Mouse (Mus musculus) right cerebral cortex, postnatal 4 days (tissue): ENCODE data around the gene Asb8.

Experiments
- DNase-seq: peaks from one replicate; pipeline ENCODE4 v3.0.0-alpha.2; 2022

Gene Asb8

DNA sequence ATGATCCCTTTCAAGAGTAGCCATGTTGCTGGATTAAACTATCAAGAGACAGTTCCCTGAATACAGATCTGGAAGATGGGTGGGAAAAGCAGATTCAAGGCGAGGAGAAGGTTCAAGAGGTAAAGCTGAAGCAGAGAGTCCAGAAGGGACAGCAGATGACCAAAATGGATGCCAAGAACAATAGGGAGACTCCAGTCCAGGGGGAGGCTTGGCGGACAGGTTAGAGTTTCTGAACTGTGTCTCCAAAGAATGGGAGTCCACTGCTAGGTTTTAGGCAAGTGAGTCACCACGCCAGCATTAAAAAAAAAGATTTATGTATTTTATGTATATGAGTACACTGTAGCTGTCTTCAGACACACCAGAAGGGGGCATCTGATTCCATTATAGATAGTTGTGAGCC, 10.8 kb downstream of the Asb8 start:
- no peak for DNase-seq

GRCm38 (mm10) chr15:98154146-98154545, 11.3 kb downstream of the Asb8 start:
- DNase-seq, result no peak

DNA sequence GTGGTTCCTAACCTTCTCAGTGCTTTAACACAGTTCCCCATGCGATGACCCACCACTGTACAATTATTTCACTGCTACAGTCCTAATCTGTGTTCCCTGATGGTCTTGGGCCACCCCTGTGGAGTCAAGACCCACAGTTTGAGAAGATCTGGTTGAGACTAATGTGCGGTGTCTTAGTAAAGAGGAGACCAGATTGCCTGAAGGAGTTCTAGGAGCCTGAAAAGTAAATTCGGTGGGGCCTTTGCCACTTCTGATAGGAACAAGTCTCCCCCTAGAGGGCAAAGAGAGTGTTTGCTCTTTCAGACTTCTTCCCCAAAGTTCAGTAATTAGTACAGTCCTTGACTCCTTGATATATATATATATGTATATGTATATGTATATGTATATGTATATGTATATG, 11.8 kb downstream of the Asb8 start:
- DNase-seq, result no peak

DNA sequence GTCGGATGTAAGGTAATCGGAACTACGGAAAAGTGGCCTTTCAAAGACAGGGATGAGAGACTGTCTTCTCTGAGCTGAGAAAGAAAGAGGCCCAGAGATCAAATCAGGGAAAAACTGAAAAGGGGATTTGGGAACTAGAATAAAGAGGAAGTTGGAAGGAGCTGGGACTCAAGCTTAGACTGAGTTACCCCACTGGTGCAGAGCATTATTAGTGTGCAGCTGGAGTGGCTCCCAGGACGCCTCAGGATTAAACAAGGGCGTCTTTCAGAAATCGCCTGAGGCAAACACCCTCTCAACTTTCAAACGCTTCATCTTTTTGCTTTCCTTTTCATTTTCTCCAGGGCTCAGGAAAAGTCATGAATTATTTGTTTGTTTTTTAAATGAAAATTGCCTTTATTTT, 12.5 kb downstream of the Asb8 start:
- DNase-seq, result no peak

DNA sequence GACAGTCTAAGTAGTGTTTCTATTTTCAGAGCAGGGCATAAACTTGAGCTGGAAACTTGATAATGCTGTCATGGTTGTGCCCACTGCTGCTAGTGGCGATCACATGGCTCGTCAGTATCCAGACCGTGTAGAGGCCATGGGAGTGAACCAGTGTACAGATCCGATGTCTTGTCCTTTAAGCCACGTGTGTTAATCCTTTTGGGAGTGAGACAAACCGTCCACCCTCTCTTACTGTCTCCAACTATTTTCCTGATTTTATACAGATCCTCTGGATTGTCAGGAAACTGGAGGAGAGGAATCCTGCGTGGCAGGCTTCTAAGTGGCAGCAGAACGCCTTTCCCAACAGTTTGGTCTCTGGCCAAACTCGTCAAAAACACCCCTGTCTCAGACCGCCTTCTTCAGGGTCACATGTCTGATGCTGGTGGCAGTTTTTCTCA, 16.2 kb downstream of the Asb8 start:
- no peak for DNase-seq

DNA sequence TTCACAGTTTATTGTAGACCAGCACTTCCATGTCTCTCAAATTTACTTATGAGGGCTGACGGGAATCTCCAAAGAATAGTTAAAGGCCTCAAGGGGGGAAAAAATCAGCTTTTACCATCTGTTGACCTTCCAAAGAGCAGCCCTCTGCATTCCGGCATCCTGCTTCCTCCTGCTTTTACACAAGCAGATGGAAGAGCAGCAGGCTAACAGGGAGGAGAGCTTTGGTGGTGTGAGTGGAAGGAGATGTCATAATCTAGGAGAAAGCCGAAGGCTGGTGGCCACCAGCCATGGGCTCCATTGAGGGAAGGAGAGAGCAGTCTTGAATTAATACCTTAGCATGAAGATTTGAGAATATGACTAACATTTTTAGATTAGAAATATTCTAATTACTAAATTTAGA, 17.1 kb downstream of the Asb8 start:
- DNase-seq, result no peak

- peak; percentile 96 for DNase-seq
Measured at GRCm38 (mm10) chr15:98145559-98146181, 19.8 kb downstream of the Asb8 start.

GRCm38 (mm10) chr15:98144861-98145507, 20.4 kb downstream of the Asb8 start:
- no peak for DNase-seq

DNA sequence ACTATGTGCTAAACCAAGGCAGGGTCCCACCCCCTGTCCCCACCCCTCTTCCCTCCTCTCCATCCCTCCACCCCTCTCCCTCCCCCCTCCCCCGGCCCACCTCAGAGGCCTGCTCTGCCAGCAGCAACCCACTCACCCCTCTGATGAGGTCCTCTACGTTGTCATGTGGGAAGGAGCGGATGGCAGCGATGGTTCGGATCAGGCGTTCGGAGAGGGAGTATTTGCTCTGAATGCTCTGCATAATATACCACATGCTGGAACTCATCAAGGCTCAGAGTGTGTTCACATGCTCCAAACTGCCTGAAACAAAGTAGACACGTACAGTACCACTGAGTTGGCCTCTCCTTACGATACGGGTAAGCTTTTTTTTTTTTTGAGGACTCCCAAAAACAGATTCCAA, 22.9 kb downstream of the Asb8 start:
- no peak for DNase-seq

- DNase-seq, result no peak
Measured at GRCm38 (mm10) chr15:98140809-98141208, 24.6 kb downstream of the Asb8 start.

- DNase-seq, result no peak
Measured at GRCm38 (mm10) chr15:98139763-98140162, 25.7 kb downstream of the Asb8 start.

GRCm38 (mm10) chr15:98136871-98137270, 28.6 kb downstream of the Asb8 start:
- DNase-seq, result no peak

- no peak for DNase-seq
Measured at GRCm38 (mm10) chr15:98135671-98136070, 29.8 kb downstream of the Asb8 start.

DNA sequence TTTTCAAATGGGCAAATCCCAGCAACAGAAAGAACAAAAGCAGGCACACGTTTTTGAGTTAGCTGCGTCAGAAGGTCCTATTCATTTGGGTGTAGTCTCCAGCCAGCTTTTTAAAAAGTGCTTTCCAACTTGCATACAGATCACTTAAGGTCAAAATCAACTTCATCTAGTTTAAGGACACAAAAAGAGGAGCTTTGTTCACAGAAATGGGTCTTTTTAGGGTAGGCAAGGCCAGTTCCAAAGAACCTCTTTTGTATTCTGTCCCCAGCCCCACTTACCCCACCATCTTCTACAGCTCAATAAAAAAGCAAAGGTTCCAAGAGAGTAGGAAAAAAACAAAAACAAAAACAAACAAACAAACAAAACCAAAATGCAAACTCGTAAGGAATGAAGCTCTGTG, 30.8 kb downstream of the Asb8 start:
- no peak for DNase-seq

- DNase-seq, result no peak
Measured at GRCm38 (mm10) chr15:98134034-98134433, 31.4 kb downstream of the Asb8 start.

- DNase-seq, result no peak
Measured at GRCm38 (mm10) chr15:98133471-98133870, 32.0 kb downstream of the Asb8 start.

DNA sequence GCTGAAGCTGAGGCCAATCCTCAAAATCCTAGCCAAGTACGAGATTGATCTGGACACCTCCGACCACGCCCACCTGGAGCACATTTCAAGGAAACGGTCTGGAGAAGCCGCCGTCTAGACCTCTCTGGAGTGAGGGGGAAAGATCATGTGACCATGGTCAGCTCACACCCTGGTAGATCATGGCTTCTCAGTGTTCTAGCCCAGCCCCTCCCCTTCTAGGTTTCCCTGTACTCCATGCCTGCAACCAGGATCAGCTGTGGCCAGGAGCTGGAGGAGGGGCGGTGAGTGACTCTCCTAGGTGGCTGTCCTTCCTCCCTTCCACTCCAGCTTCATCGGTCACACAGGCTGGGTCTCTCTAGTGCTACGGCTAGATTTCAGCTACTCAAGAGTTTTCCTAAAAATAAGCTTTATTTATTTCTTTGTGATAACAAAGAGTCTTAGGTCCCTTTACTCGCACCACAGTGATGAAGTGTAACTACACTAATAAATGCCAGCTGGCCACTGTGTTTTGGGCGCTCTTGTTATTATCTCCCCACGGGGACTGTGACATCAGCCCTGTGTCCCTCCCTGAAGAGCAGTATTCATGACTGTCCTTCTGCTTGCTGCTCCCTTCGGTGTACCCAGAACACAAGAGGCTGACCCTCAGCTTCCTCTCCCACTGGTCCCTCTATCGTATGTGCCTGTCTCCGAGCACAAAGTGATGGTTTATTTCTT, 33.3 kb downstream of the Asb8 start:
- DNase-seq, result no peak

GRCm38 (mm10) chr15:98131451-98131850, 34.0 kb downstream of the Asb8 start:
- no peak for DNase-seq

DNA sequence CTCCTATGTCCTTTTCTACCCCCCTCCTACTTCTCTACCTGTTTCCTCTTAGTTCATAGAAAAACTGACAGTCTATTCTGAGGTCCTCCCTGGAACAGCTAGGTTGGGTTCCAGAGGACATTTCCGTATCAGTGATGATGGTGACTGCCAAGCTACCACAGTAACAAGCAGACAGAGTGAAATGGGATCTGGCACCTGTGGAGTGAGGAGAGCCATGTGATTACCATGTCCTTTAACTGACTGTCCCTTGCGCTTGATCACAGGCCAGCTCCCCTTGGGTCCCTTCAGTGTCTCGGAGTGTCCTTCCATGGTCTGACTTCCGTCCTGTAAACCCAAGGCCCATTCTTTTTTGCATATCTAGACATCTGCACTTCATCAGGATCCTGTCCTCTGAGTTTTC, 34.4 kb downstream of the Asb8 start:
- DNase-seq, result no peak

- DNase-seq, result no peak
Measured at GRCm38 (mm10) chr15:98120831-98121230, 44.6 kb downstream of the Asb8 start.

- DNase-seq, result no peak
Measured at GRCm38 (mm10) chr15:98119363-98119762, 46.1 kb downstream of the Asb8 start.

GRCm38 (mm10) chr15:98116287-98116686, 49.1 kb downstream of the Asb8 start:
- no peak for DNase-seq

DNA sequence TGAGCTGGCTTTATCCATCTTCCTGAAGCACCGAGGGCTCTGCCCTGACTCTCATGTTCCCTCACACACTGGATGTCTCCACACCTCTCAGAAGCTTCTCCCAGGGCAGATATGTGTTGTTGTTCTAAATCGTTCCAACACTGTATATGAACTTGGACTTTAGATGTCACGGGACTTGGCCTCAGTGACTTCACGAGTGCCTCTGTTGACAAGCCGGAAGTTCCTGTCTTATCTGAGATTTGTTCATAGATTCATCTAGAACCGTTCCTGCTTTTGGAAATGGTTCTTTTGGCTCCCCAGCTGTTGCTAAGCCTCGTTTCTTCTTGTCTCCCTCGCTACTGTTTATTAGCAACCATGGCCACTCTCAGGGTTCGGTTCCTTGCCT, 49.7 kb downstream of the Asb8 start:
- no peak for DNase-seq
